Mouse (Mus musculus) megakaryocyte, adult 5-6 weeks (primary cell): Measurements from ENCODE around the gene Mansc1. TPM values are rescaled to one million over a fixed set of nuclear protein-coding genes. Genes with fewer than 3 reads are reported as not detected.
A peak's percentile ranks its signal among the peaks of the same experiment; 100 is the strongest.

ENCODE experiments used
- ATAC-seq: 2 replicates; pipeline ENCODE4 v1.8.0; 2016; ENCODE audit warnings: mild to moderate bottlenecking, inconsistent platforms; ENCODE audit not compliant: poor library complexity, severe bottlenecking
- total RNA-seq, 2 experiments: library from RNA; stranded (forward) in 1 of 2; stranded (reverse) in 1 of 2; fragments of 153-499, 151-499 nt in 1 of 2; fragments of 221-1000, 200-1000 nt in 1 of 2; gene quantifications; 2 replicates each; pipeline versions ENCODE4 v1.2.3 to v1.2.4; 2015 to 2017

The Mansc1 gene
- total RNA-seq, 2 experiments from 2014 or later, result 0.81 to 1.6 TPM

GRCm38 (mm10) chr6:134640485-134641475 is 8.5 kb upstream of the Mansc1 start:
- peak; percentile 98 for ATAC-seq

GRCm38 (mm10) chr6:134639900-134640299 is 7.6 kb upstream of the Mansc1 start:
- no peak for ATAC-seq

DNA sequence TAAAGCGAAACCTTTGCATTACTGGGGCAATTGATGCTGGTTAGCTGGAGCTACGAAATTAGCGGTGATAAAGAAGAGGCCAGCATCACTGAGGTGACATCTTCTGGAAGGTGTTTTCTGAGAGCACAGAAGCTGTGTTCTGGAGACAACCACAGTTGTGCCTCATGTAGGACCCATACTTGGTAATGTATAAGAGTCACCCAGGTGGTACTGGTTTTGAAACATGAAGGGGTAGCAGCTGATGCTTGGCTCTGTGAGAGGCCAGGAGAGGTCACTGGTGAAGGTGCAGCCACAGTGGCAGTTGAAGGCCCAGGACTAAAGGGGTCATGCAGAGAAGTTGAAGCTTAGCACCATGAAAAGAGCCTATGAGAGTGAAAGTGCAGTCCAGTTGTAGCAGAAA is 6.9 kb upstream of the Mansc1 start, which contains the start of gene Borcs5:
Gene Borcs5, plus strand, starts transcription at position 301 of the 400 bp plus-strand sequence.
- ATAC-seq, result no peak

- no peak for ATAC-seq
Measured at GRCm38 (mm10) chr6:134636476-134636875, 4.2 kb upstream of the Mansc1 start.

- ATAC-seq, result no peak
Measured at GRCm38 (mm10) chr6:134633553-134633952, 1.3 kb upstream of the Mansc1 start.

GRCm38 (mm10) chr6:134632756-134633155 is 468 bp upstream of the Mansc1 start:
- ATAC-seq, result no peak

DNA sequence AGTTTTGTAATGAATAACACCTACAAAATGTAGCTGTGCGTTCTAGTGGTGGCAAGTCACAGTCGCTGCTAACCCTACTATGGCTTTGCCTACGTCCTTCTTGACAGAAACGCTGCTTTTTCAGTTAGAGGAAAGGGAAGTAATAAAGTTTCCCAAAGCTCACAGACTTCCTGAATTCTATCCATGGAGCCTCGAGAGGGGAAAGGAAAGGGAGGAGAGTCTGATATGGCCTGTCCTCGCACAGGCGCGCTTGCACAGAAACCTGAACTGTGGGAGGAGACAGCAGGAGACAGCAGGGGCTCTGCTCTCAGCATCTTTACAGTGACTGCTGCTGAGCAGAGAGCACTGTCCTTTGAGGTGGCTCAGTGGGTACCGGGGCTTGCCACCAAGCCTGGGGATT is 1.8 kb downstream of the Mansc1 start:
- ATAC-seq, result 0 out of 2 replicates have a peak, but pooled peaks have one; percentile 20

DNA sequence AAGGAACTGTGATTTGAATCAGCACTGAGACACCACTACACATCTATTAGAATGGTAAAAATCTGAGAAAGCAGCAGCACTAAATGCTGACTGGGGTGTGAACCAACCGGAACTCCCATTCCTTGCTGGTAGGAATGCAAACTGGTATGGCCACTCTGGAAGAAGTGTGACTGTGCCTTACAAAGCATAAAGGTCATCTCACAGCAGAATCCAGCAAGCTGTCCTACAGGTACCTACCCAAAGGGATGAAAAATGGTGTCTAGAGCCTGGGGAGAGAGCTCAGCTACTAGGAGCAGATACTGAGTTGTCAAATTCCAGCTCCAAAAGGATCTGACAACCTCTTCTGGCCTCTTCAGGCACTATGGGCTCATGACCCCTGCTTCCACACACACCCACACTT is 5.7 kb downstream of the Mansc1 start:
- ATAC-seq, result no peak

DNA sequence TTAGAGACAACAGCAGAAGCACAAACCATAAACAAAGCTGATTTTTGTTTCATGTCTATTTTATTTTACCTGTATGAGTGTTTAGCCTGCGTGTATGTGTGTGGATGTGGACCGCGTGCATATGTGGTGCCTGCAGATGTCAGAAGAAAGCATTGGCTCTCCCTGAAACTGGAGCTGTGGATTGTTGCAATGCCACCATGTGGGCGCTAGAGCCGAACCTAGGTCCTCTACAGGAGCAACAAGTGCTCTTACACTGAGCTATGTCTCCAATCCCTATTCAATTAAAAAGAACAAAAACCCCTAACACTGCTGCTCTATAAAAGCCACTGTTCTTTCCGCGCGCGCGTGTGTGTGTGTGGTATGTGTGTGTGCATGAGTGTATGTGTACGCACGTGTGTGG is 6.9 kb downstream of the Mansc1 start:
- no peak for ATAC-seq

- no peak for ATAC-seq
Measured at GRCm38 (mm10) chr6:134621552-134621949, 10.7 kb downstream of the Mansc1 start.

- peak; percentile 69 for ATAC-seq
Measured at GRCm38 (mm10) chr6:134620846-134621551, 11.3 kb downstream of the Mansc1 start.

DNA sequence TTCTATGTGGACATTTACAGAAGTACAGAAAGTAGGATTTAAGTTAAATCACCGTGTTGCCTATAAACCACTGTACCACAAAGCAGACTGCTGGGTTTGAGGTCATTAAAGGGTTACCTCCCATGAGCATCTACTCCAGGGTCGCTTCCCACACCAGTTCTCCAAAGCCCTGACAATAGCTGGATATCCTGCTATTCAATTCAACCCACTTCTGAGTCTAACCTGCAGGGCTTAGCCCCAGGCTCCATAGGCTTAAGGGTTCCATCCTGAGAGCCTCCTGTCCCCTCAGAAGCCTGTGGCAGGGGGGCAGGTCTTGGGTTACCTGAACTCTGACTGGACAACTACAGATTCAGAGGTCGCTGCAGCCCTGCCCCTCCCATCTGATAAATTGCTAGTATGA is 12.2 kb downstream of the Mansc1 start:
- no peak for ATAC-seq

GRCm38 (mm10) chr6:134617589-134617988 is 14.7 kb downstream of the Mansc1 start:
- no peak for ATAC-seq

DNA sequence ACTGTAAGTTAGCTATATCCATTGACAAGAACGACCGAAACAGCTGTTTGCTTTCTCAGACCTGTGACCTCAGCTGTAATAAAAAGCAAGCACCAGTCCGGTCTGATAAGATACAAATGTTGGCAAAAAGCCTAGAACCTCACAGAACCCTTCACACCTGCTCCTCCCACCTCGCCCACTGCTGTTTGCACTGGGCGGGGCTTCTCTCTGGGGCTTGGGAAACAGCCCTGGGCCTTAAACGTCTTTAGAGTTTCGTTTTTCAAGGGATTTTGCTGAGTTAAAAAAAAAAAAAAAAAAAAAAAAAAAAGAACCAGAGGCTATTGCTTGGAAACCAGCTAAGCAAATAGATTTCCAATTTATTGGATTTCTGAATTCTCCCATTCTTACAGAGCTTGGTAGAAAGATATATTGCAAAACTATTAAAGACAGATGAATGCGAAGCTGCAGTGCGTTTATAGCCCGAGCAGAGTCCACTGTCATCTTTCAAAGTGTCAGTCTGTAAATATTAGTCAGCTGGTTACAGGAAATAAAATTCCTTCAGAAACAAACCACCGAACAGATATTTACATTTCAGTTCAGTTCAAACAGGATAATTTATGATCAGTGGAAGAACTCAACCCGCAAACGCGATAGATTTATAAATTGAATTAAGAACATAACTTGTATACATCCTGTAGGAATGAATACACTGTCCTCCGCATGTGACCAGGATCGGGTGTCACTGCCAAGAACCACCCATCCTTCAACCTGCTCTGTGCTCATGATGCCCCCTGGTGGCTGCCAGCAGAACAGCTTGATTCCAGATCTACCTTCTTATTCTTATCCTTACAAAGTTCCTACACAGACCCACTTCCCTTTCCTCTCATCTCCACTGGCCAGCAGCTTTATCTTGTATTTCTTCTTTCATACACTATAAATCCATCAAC is 17.3 kb downstream of the Mansc1 start:
- peak; percentile 92 for ATAC-seq

DNA sequence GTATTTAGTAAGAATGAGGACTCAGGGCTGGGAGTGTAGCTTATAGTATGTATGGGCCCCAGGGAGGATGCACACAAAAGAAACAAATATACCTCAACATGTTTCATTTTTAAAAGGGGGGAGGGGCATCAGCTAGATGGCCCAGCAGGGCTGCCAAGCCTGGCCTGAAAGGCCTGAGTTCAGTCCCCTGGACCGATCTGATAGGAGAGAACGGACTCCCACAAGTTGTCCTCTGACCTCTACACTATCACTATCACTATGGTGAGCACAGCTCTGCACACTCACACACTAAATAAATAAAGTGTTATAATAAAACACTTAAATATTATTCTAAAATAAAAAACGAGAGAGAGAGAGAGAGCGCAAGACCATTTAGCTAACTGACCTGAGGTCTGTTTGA is 18.0 kb downstream of the Mansc1 start:
- ATAC-seq, result no peak

DNA sequence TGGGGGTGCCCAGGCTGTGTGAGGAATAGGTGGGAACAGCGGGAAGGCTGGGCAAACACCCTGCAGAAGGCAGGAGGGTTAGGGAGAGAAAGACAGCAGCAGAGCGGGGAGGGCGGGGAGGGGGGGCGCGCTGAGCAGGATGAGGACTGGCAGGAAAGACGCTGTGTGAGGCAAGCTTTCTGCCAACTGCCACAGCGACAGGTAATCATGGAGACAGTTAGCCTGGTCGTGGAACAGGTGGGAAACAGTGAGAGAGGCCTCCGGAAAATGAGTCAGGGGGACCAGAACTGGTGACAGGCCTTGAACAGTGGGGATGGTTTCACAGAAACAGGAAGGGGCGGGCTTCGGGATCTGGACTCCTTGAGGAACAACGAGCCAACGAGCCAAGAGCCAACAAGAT is 20.4 kb downstream of the Mansc1 start:
- ATAC-seq, result no peak

- no peak for ATAC-seq
Measured at GRCm38 (mm10) chr6:134610380-134610779, 21.9 kb downstream of the Mansc1 start.

- ATAC-seq, result peak; percentile 78
Measured at GRCm38 (mm10) chr6:134606949-134607746, 25.1 kb downstream of the Mansc1 start.

DNA sequence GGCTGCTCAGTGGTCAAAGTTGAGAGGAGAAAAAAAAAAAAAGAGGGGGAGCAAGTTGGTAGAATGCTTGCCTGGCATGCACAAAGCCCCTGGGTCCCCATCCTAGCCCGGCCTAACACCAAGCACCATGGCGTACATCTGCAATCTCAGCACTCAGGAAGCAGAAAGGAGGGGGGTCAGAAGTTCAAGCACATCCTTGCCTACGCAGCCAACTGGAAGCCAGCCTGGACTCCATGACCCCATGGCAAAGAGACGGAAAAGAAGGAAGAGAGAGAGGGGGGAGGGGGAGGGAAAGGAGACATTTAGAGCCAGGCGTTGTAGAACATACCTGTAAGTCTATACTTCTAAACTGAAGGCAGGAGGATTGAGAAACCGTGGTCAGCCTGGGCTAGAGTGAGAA is 25.7 kb downstream of the Mansc1 start:
- 0 out of 2 replicates have a peak, but pooled peaks have one; percentile 31 for ATAC-seq

GRCm38 (mm10) chr6:134605196-134605595 is 27.1 kb downstream of the Mansc1 start:
- no peak for ATAC-seq
